Mouse (Mus musculus) central nervous system, embryonic 11.5 days (tissue): ENCODE results near the gene Cer1. TPM values are rescaled to one million over a fixed set of nuclear protein-coding genes. Genes with fewer than 3 reads are reported as not detected.

Experiments used
- polyA plus RNA-seq: library from polyadenylated mRNA; depleted of rRNA; stranded (reverse); fragments of >200 nt; gene quantifications from 2 replicates; pipeline ENCODE4 v1.2.3, GENCODE M21; 2012; rRNA removed

The Cer1 gene
- polyA plus RNA-seq = 0.05 and 0.19 TPM in 2 replicates

DNA sequence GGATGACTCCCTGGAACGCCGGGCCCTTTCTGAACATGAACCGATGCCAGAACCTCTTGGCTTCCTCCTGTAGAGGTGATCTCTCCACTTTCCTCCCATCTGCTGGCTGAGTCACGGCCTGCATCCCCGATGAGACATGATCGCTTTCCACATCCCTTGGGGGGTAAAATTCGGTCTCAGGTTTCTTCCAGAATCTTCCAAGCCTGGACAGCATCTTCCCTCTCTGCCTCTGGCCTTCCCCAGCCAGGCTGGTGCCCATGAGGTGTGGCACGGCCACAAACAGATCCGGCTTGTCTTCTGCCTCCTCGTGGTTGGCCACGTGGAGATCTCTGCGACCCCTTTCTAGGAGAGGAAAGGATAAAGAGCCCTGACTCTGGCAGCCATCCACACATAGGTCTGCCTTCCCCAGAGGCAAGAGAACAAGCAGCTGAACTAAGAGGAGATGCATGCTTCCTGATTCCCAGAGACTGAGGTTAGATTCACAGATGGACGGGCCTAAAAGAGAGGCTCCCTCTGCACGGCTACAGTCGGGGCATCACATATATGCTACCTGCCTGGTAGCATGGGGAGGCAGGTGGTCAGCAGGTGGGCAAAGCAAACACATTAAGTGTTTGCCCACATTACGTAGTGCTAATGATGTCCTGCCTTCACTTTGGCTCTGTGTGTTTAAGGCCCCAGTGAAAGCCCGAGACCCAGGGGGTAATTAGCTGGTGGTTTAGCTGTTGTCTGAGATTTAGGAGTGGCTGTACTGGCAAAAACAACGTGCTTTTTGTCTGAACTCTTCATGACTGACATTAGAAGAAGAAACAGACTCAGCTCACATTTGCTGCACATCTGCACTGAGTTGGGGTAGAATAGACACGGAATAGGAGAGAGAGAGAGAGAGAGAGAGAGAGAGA, at the start of gene Cer1:
TSS of gene Cer1 (minus strand) at position 513 of the 899 bp plus-strand sequence.

GRCm38 (mm10) chr4:82859131-82860125, 25.5 kb downstream of the Cer1 start, which contains the start of gene Zdhhc21:
TSS of gene Zdhhc21 (minus strand) at chr4:82859958.

Other genes starting within 250 kb of the Cer1 start
- 17.7 and 28.0 TPM in 2 replicates for gene Nfib, start 179.4 kb downstream of the Cer1 start, polyA plus RNA-seq
- 8.2 and 11.6 TPM in 2 replicates for gene Zdhhc21, start 25.2 kb downstream of the Cer1 start, polyA plus RNA-seq
- 13.4 and 16.5 TPM in 2 replicates for gene Frem1, start 167.2 kb upstream of the Cer1 start, polyA plus RNA-seq